Mouse (Mus musculus) embryonic facial prominence, embryonic 14.5 days (tissue): ENCODE data around the gene Pafah1b3. TPM values are rescaled to one million over a fixed set of nuclear protein-coding genes. Genes with fewer than 3 reads are reported as not detected.

Experiments
- ATAC-seq: fragments of 200-750 bp; cut with Nextera tagmentation; 2 replicates; pipeline ENCODE4 v1.8.0; 2017; ENCODE audit warnings: low read depth, moderate number of reproducible peaks, moderate TSS enrichment
- DNase-seq: peaks from one replicate; pipeline ENCODE4 v3.0.0-alpha.2; 2015; ENCODE audit warnings: low spot score
- H3K27ac ChIP-seq: fragments of 300-500 bp; sonication (generic); replicated peaks from 2 replicates; pipeline ENCODE4 v1.5.1; 2014; ENCODE audit warnings: low read depth, mild to moderate bottlenecking, low read length, moderate library complexity
- H3K27me3 ChIP-seq: fragments of 300-500 bp; sonication (generic); replicated peaks from 2 replicates; pipeline ENCODE4 v1.6.1; 2014; ENCODE audit warnings: low read length; ENCODE audit not compliant: control insufficient read depth, insufficient read depth
- H3K36me3 ChIP-seq: fragments of 300-500 bp; sonication (generic); 2 replicates; pipeline ENCODE4 v1.6.1; 2014; ENCODE audit warnings: low read length, mixed read lengths; ENCODE audit not compliant: control insufficient read depth, insufficient read depth
- H3K4me1 ChIP-seq: fragments of 300-500 bp; sonication (generic); 2 replicates; pipeline ENCODE4 v1.6.1; 2014; ENCODE audit warnings: antibody characterized with exemption, low read length; ENCODE audit not compliant: control insufficient read depth, insufficient read depth
- H3K4me2 ChIP-seq: fragments of 300-500 bp; sonication (generic); 2 replicates; pipeline ENCODE4 v1.6.1; 2014; ENCODE audit warnings: low read depth, mild to moderate bottlenecking, low read length, moderate library complexity, mixed read lengths
- H3K4me3 ChIP-seq: fragments of 300-500 bp; sonication (generic); 2 replicates; pipeline ENCODE4 v1.5.1; 2014; ENCODE audit warnings: low read depth, mild to moderate bottlenecking, low read length
- H3K9ac ChIP-seq: fragments of 300-500 bp; sonication (generic); 2 replicates; pipeline ENCODE4 v1.6.1; 2014; ENCODE audit warnings: low read depth, mild to moderate bottlenecking, low read length, moderate library complexity, mixed read lengths
- H3K9me3 ChIP-seq: fragments of 300-500 bp; sonication (generic); 2 replicates; pipeline ENCODE4 v1.6.1; 2016; ENCODE audit warnings: low read length; ENCODE audit not compliant: control insufficient read depth
- WGBS: fragments of 180-500 bp; shearing (Covaris S2); extraction: QIAGEN DNeasy Blood & Tissue Kit; methylation state at CpG from one replicate; pipeline ENCODE4 v1.1.7; 2014; 5-methylcytosine and 5-hydroxymethylcytosine counted together
- polyA plus RNA-seq: library from polyadenylated mRNA; unstranded; fragments of >200 nt; fragmentation: Nextera tagmentation; extraction: Ambion mirVana; gene quantifications from 2 replicates; pipeline ENCODE4 v1.2.1, GENCODE M21; 2014

The Pafah1b3 gene
- polyA plus RNA-seq, 1 experiment from 2014 or later, result 173 TPM

DNA sequence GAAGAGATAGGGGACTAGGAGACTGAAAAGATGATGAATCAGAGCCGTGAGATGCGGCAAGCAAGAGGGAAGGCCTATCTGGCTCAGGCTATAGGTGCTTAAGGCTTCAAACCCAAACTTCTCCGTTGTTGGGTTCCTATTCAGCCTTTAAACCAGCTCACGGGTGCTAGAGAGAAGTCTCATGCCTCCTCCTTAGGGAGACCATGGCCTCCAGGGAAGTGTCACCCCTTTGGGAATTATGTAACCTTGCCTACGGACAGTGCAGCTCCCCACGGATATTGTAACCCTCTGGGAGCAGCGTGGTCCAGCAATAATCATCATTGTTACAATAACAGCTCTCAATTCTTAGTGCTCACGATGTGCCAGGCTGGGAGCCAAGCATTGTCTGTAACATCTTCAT is 46.0 kb downstream of the Pafah1b3 start:
- DNase-seq (no peak), ATAC-seq (no peak)
- peak overlapping the region; percentile 66 for H3K4me2 ChIP-seq
- 18% methylated on average over 8 of the region's 8 CpGs for WGBS
- peak overlapping the region; percentile 93 for H3K4me3 ChIP-seq
- no peaks in the 10 kb centered on the region for H3K9me3 ChIP-seq
- H3K27ac ChIP-seq, result peak overlapping the region; percentile 99
- H3K27me3 ChIP-seq, result no peaks in the 10 kb centered on the region
- H3K9ac ChIP-seq, result peak overlapping the region; percentile 97
- no peaks in the 10 kb centered on the region; the same call in 1 of the 2 replicates for H3K36me3 ChIP-seq
- peaks cover 14% of the 10 kb centered on the region for H3K4me1 ChIP-seq

DNA sequence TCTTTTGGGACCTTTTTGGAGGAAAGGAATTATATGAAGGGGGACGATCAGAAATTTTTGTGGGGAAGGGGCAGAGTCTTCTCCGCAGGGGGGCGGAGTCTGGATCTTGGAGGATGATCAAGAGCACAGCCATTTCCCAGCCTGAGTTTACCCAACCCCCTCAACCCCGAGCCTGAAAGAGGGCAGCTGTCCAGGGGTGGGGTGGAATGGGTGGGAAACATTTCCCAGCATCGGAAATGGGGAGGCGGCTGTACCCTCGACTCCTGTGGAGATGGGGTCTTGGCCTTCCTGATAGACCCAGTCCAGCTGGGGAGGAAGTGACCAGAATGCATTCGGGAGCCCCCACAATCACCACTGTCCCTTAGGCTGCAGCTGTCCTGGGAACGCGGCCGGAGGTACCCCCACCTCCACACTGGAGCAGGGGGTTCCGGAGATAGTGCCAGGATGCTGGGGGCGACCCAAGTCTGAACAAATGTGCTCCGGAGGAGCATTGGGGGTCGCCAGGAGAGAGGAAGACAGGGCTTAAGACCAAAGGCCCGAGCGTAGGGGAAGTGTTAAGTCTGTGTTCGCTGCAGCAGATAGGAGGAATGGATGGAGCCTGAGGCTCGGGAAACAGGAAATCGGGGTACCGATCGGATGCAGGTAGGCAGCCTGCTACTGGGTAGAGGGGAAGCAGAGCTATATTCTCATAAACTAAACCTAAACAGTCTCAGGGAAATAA is 46.6 kb downstream of the Pafah1b3 start:
- Histone ChIP-seq H3K4me2 (peak overlapping the region; percentile 66), H3K9ac (peak overlapping the region; percentile 97), H3K4me1 (peaks cover 20% of the 10 kb centered on the region), H3K27me3 (no peaks in the 10 kb centered on the region), H3K9me3 (no peaks in the 10 kb centered on the region), H3K36me3 (peaks cover 4% of the 10 kb centered on the region; the same call in 1 of the 2 replicates), H3K4me3 (peak overlapping the region; percentile 93), H3K27ac (peak overlapping the region; percentile 99)
- under 1% methylated on average over 22 of the region's 22 CpGs for WGBS
- DNase-seq (peak; percentile 91), ATAC-seq (peak; percentile 13; the same call in 1 of the 2 replicates)

DNA sequence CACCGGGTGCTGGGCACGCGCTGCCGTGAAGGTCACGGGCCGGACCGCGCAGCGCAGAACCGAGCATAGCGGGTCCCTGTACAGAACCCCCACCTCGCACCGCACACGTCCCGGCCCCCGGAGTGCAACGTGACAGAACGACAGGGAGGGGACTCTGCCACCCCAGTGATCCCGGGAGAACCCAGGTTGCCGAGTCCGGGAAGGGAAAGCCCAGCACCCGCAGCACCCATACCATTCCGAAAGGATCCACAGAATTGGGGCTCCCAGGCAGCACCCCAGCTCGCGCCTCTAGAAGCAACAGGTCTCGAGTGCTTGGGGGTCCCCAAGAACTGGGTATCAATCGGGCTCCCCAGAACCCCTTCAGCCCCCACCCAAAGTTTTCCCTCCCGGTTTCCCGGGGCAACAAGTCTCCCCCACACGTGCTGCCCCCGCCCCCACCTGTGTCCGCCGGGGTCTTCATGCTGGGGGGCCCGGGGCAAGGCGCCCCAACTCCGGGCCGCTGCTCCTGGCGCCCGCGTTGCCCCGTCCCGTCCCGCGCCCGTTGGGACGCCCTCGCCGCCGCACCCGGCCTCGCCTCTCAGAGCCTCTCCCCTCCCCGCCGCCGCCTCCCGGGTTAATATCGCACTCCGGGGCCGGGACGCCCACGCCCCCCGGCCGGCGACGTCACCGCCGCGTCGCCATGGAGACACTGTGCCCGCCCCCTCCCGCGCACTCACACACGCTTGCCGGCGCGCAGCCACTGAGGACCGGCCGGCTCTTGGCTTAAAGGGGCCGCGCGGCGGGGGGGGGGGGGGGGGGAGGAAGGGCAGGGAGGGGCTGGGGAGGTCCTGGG is 47.4 kb downstream of the Pafah1b3 start, which contains the start of gene Erf:
Gene Erf (minus strand): TSS at position 621 of the 832 bp plus-strand sequence.
- Histone ChIP-seq H3K4me1 (peaks cover 25% of the 10 kb centered on the region), H3K4me3 (peak within 1 kb of the TSS; percentile 93), H3K9ac (peak within 1 kb of the TSS; percentile 97), H3K27me3 (no peaks in the 10 kb centered on the region), H3K9me3 (no peaks in the 10 kb centered on the region), H3K4me2 (peak within 1 kb of the TSS; percentile 66), H3K36me3 (peaks cover 12% of the 10 kb centered on the region), H3K27ac (peak within 1 kb of the TSS; percentile 99)
- WGBS, result 1% methylated on average over 32 of the region's 81 CpGs
- ATAC-seq (peak; percentile 81), DNase-seq (peak; percentile 95)

DNA sequence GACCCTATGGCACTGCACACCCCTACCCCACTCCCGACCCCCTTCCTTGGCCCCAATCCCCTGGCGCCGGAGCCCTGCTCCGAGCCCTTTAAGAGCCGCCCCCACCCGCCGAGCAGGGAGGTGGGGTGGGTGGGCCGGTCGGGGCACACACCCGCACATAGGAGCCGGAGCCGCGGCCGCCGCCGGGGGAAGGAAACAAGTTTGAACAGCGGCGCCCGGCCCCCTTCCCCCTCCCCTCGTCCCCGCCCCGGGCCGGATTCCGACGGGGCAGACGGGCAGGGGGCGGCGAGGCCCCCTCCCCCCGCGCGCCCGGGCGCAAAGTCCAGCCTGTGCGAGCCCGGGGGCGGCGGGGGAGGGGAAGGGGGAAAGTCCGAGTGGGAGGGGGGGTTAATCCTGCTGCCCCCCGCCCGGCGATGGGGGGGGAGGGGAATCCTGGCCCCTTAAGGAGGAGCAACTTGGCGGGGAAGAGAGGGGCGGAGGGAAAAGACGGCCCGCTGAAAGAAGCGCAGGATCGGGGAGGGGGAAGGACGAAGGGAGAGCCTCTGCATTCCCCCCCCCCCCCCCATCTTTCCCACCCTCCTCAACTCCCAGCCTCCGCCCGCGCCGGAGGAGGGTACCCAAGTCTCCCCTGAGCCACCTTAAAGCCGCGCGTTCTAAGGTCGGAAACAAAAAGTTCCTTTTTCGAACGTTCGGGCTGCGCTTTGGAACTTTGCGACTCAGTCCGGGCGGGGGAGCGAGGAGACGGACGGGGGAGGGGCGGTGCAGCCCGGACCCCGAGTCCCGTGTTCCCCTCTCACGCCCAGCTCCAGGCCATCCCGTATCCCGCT is 48.3 kb downstream of the Pafah1b3 start:
- Histone ChIP-seq H3K9ac (peak overlapping the region; percentile 97), H3K27me3 (no peaks in the 10 kb centered on the region), H3K36me3 (peaks cover 20% of the 10 kb centered on the region), H3K9me3 (no peaks in the 10 kb centered on the region), H3K27ac (peak overlapping the region; percentile 99), H3K4me1 (peaks cover 25% of the 10 kb centered on the region), H3K4me3 (peak overlapping the region; percentile 93), H3K4me2 (peak overlapping the region; percentile 66)
- peak; percentile 94 for DNase-seq
- WGBS, result 1% methylated on average over 35 of the region's 73 CpGs
- ATAC-seq, result peak; percentile 67

DNA sequence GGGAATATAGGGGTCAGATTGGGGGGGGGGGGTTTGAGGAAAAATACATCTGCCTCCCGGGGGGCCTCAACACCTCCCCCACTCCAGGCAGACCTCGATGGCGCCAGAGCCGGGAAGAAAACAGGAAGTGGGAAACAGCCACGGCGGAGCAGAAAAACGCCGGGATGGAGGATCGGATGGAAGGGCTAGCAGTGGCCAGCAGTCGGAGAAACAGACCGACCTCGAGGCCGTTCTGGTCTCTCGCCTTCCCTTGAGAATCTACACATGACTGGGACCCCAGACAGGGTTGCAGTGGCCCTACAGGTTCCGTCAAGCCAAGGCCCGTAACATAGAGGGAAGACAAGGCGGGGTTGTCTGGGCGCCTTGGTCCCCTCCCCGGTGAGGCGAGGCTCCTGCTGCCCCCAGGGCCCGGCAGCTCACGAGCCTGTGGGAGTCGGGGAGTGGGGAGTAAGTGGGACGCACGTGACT is 48.9 kb downstream of the Pafah1b3 start:
- peak; percentile 13 for ATAC-seq
- no peak for DNase-seq
- peaks cover 25% of the 10 kb centered on the region for H3K4me1 ChIP-seq
- H3K4me2 ChIP-seq, result peak overlapping the region; percentile 66
- H3K9me3 ChIP-seq, result no peaks in the 10 kb centered on the region
- H3K4me3 ChIP-seq, result peak overlapping the region; percentile 93
- peak overlapping the region; percentile 97 for H3K9ac ChIP-seq
- peak overlapping the region; percentile 99 for H3K27ac ChIP-seq
- H3K27me3 ChIP-seq, result no peaks in the 10 kb centered on the region
- under 1% methylated on average over 19 of the region's 25 CpGs for WGBS
- peaks cover 26% of the 10 kb centered on the region for H3K36me3 ChIP-seq

DNA sequence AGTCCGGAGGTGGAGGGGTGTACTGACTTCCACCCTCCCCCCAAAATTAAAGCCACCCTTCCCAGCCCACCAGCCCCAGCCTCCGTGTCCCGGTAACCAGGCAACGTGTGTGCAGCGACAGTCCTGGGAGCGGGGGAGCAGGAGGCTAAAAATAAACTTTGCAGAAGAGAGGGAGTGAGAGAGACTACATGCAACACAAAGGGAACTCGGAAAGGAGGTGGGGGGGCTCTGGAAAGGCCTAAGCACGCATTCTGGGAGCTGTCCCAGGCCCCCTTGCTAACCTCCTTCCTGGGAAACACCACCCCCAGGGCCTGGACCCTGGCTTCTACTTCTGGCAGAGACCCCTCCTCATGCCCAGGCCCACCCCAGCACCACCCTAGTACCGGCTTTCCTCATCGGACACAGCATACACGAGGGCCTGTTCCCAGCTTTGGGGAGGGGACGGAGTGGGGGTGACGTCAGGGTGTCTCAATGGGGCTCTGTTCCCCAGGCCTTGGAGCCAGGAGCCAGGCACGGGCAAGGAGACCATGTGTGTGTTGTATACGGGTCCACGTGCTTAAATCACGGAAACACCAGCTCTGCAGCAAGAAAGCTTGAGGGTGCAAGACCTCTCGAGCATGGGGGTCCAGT is 49.7 kb downstream of the Pafah1b3 start:
- Histone ChIP-seq H3K4me2 (peak overlapping the region; percentile 66), H3K27me3 (no peaks in the 10 kb centered on the region), H3K36me3 (peaks cover 34% of the 10 kb centered on the region), H3K4me3 (peak overlapping the region; percentile 93), H3K9me3 (no peaks in the 10 kb centered on the region), H3K9ac (peak overlapping the region; percentile 97), H3K4me1 (peaks cover 25% of the 10 kb centered on the region), H3K27ac (peak overlapping the region; percentile 99)
- 2% methylated on average over 18 of the region's 18 CpGs for WGBS
- peak; percentile 20; the same call in 1 of the 2 replicates for ATAC-seq
- peak; percentile 67 for DNase-seq

DNA sequence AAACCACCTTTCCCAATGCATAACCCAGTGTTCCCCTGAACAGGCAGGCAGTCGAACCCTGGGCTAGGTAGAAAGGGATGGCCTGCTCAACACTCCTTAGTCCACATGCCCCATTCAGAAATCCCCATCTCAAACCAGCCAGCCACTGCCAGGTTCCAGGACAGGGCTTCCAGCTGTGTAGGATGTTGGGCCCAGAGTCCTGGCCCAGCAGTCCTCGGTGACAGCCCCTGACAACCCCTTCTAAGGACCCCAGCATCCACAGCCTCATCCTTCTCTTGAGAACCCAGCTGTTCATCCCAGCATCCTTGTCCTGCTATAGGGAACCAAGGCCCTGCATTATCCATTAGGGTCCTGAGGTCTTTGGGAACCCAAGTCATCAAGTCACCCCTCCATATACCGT is 50.3 kb downstream of the Pafah1b3 start:
- H3K4me3 ChIP-seq, result peak overlapping the region; percentile 93
- H3K4me1 ChIP-seq, result peaks cover 25% of the 10 kb centered on the region
- peak overlapping the region; percentile 66 for H3K4me2 ChIP-seq
- no peaks in the 10 kb centered on the region for H3K9me3 ChIP-seq
- ATAC-seq (no peak), DNase-seq (no peak)
- H3K36me3 ChIP-seq, result peaks cover 40% of the 10 kb centered on the region
- peak overlapping the region; percentile 99 for H3K27ac ChIP-seq
- no peaks in the 10 kb centered on the region for H3K27me3 ChIP-seq
- 8% methylated on average over 3 of the region's 3 CpGs for WGBS
- peak overlapping the region; percentile 97 for H3K9ac ChIP-seq
